In genomic region chr4:154424681-154425080, GRCm38 (mm10) we compare ENCODE assay signal across 11 mouse cellular contexts.
DNase-seq lines count a peak whose midpoint lies in the region; ATAC-seq and TF ChIP-seq lines count a peak whose summit lies in the region.
"Had no signal": no experiment of that assay in that cellular context is flagged by ENCODE, and none has a peak within 500 bp of the region (broad histone marks: within the 10 kb centered on the region; RNA-seq: fewer than 3 reads in every experiment).

No protein-coding gene starts in this region.

- no peak overlapping the region for H3K4me2 ChIP-seq in midbrain, postnatal 0 days (ENCODE audit: low read depth, low read length, poor library complexity, severe bottlenecking)
- no peak overlapping the region for H3K4me2 ChIP-seq in midbrain, embryonic 16.5 days (ENCODE audit: low read length)
- no peak overlapping the region for H3K4me2 ChIP-seq in embryonic facial prominence, embryonic 14.5 days (ENCODE audit: low read depth, low read length)
- no peak overlapping the region; the same call in 1 of the 2 replicates for H3K4me2 ChIP-seq in limb, embryonic 14.5 days (replicated peaks; ENCODE audit: low read depth, low read length, severe bottlenecking)

- TF ChIP-seq CTCF in midbrain, postnatal 0 days (IDR thresholded peaks at IDR 0.05) = no peak

- H3K4me3 ChIP-seq in midbrain, postnatal 0 days (ENCODE audit: low read depth, low read length) = no peak overlapping the region
- no peak overlapping the region for H3K4me3 ChIP-seq in midbrain, embryonic 16.5 days (ENCODE audit: low read depth, low read length)
- no peak overlapping the region for H3K4me3 ChIP-seq in embryonic facial prominence, embryonic 14.5 days (ENCODE audit: low read depth, low read length)
- H3K4me3 ChIP-seq in heart, embryonic 10.5 days = no peak overlapping the region
- no peak overlapping the region for H3K4me3 ChIP-seq in limb, embryonic 14.5 days (replicated peaks; ENCODE audit: low read length)

- no peak overlapping the region for H3K9ac ChIP-seq in midbrain, postnatal 0 days (replicated peaks; ENCODE audit: low read length, poor library complexity, severe bottlenecking)
- H3K9ac ChIP-seq in midbrain, embryonic 16.5 days (ENCODE audit: low read depth, low read length) = no peak overlapping the region
- no peak overlapping the region for H3K9ac ChIP-seq in embryonic facial prominence, embryonic 14.5 days (ENCODE audit: low read depth, low read length)
- no peak overlapping the region for H3K9ac ChIP-seq in limb, embryonic 14.5 days (ENCODE audit: low read depth, low read length, severe bottlenecking)

- no peaks in the 10 kb centered on the region for H3K9me3 ChIP-seq in midbrain, postnatal 0 days (ENCODE audit: low read length)
- no peaks in the 10 kb centered on the region for H3K9me3 ChIP-seq in midbrain, embryonic 16.5 days (replicated peaks; ENCODE audit: control insufficient read depth, low read length, poor library complexity, severe bottlenecking)
- no peaks in the 10 kb centered on the region for H3K9me3 ChIP-seq in embryonic facial prominence, embryonic 14.5 days (ENCODE audit: control insufficient read depth, low read length)
- H3K9me3 ChIP-seq in heart, embryonic 10.5 days = no peaks in the 10 kb centered on the region
- H3K9me3 ChIP-seq in limb, embryonic 14.5 days (ENCODE audit: control insufficient read depth, low read length) = no peaks in the 10 kb centered on the region

- TF ChIP-seq POLR2A in limb, embryonic 14.5 days (IDR thresholded peaks at IDR 0.05; ENCODE audit: borderline replicate concordance, extremely low read depth, insufficient read depth, insufficient read length) = no peak

- H3K4me1 ChIP-seq in midbrain, postnatal 0 days (ENCODE audit: insufficient read depth, low read length) = peaks cover 4% of the 10 kb centered on the region; the same call in 1 of the 2 replicates
- H3K4me1 ChIP-seq in midbrain, embryonic 16.5 days (ENCODE audit: control insufficient read depth, insufficient read depth, low read length) = peaks cover 12% of the 10 kb centered on the region
- peaks cover 50% of the 10 kb centered on the region for H3K4me1 ChIP-seq in embryonic facial prominence, embryonic 14.5 days (ENCODE audit: control insufficient read depth, insufficient read depth, low read length)
- peaks cover 61% of the 10 kb centered on the region for H3K4me1 ChIP-seq in heart, embryonic 10.5 days
- H3K4me1 ChIP-seq in limb, embryonic 14.5 days (ENCODE audit: control insufficient read depth, insufficient read depth, low read length) = peaks cover 47% of the 10 kb centered on the region

- H3K27me3 ChIP-seq in midbrain, postnatal 0 days (ENCODE audit: insufficient read depth, low read length) = no peaks in the 10 kb centered on the region; the same call in 1 of the 2 replicates
- peaks cover 2% of the 10 kb centered on the region; the same call in 1 of the 2 replicates for H3K27me3 ChIP-seq in midbrain, embryonic 16.5 days (ENCODE audit: control insufficient read depth, insufficient read depth, low read depth, low read length)
- H3K27me3 ChIP-seq in embryonic facial prominence, embryonic 14.5 days (replicated peaks; ENCODE audit: control insufficient read depth, insufficient read depth, low read length) = peaks cover 18% of the 10 kb centered on the region; the same call in 1 of the 2 replicates
- H3K27me3 ChIP-seq in heart, embryonic 10.5 days (ENCODE audit: insufficient read depth, poor library complexity, severe bottlenecking) = peaks cover 46% of the 10 kb centered on the region
- peaks cover 8% of the 10 kb centered on the region; the same call in 1 of the 2 replicates for H3K27me3 ChIP-seq in limb, embryonic 14.5 days (ENCODE audit: control insufficient read depth, insufficient read depth, low read length)

- no peak overlapping the region for H3K27ac ChIP-seq in midbrain, postnatal 0 days (ENCODE audit: low read depth, low read length)
- H3K27ac ChIP-seq in midbrain, embryonic 16.5 days (ENCODE audit: low read length) = no peak overlapping the region
- H3K27ac ChIP-seq in embryonic facial prominence, embryonic 14.5 days (replicated peaks; ENCODE audit: low read depth, low read length) = 0 out of 2 replicates have a peak overlapping the region, but pooled peaks have one; percentile 31
- 0 out of 2 replicates have a peak overlapping the region, but pooled peaks have one; percentile 60 for H3K27ac ChIP-seq in heart, embryonic 10.5 days
- H3K27ac ChIP-seq in limb, embryonic 14.5 days (replicated peaks; ENCODE audit: low read depth, low read length) = 0 out of 2 replicates have a peak overlapping the region, but pooled peaks have one; percentile 52

- no peak for ATAC-seq in midbrain, postnatal 0 days (ENCODE audit: low FRiP score)
- ATAC-seq in midbrain, embryonic 16.5 days = no peak
- no peak for ATAC-seq in embryonic facial prominence, embryonic 14.5 days (ENCODE audit: low read depth)
- ATAC-seq in limb, embryonic 14.5 days (ENCODE audit: low FRiP score, low read depth) = no peak

- WGBS in midbrain, postnatal 0 days = 53% methylated on average over 11 of the region's 11 CpGs
- WGBS in midbrain, embryonic 16.5 days = 67% methylated on average over 11 of the region's 11 CpGs
- WGBS in embryonic facial prominence, embryonic 14.5 days = 37% methylated on average over 11 of the region's 11 CpGs
- WGBS in heart, embryonic 10.5 days = 41% methylated on average over 11 of the region's 11 CpGs
- WGBS in limb, embryonic 14.5 days = 12% methylated on average over 11 of the region's 11 CpGs

- H3K36me3 ChIP-seq in midbrain, postnatal 0 days (ENCODE audit: insufficient read depth, low read length) = no peaks in the 10 kb centered on the region
- H3K36me3 ChIP-seq in midbrain, embryonic 16.5 days (ENCODE audit: control insufficient read depth, insufficient read depth, low read length) = no peaks in the 10 kb centered on the region
- H3K36me3 ChIP-seq in embryonic facial prominence, embryonic 14.5 days (ENCODE audit: control insufficient read depth, insufficient read depth, low read length) = no peaks in the 10 kb centered on the region
- H3K36me3 ChIP-seq in heart, embryonic 10.5 days = no peaks in the 10 kb centered on the region
- no peaks in the 10 kb centered on the region for H3K36me3 ChIP-seq in limb, embryonic 14.5 days (ENCODE audit: control insufficient read depth, insufficient read depth, low read length)

- DNase-seq in midbrain, postnatal 0 days (ENCODE audit: low spot score) = peak; percentile 28
- DNase-seq in embryonic facial prominence, embryonic 14.5 days (ENCODE audit: low spot score) = peak; percentile 57
- DNase-seq in heart, embryonic 10.5 days (ENCODE audit: low spot score) = no peak
- DNase-seq in limb, embryonic 14.5 days (ENCODE audit: low spot score) = peak; percentile 72
- no peak for DNase-seq in ovary, adult 18-20 months (ENCODE audit: low spot score)
- DNase-seq in spleen, adult 18-20 months = no peak
- DNase-seq in embryo, embryonic 11 days = no peak
- DNase-seq: cerebellum, postnatal 14 days; kidney, adult 18-20 months; lung, postnatal 10 days had no signal

Comparison
In these comparisons a context has a peak if more than half of its experiments do, and no peak if none do; other contexts are left out.
1. DNase-seq: peak in midbrain, postnatal 0 days (single experiment), embryonic facial prominence, embryonic 14.5 days (single experiment) and limb, embryonic 14.5 days (single experiment); none in heart, embryonic 10.5 days (single experiment), ovary, adult 18-20 months (single experiment), spleen, adult 18-20 months (0 of 2) and embryo, embryonic 11 days (single experiment).
2. H3K27ac ChIP-seq: peak in embryonic facial prominence, embryonic 14.5 days (single experiment), heart, embryonic 10.5 days (single experiment) and limb, embryonic 14.5 days (single experiment); none in midbrain, postnatal 0 days (single experiment) and midbrain, embryonic 16.5 days (single experiment).